Mouse (Mus musculus): ENCODE results near the gene Eif4h. TPM values are rescaled to one million over a fixed set of nuclear protein-coding genes. Genes with fewer than 3 reads are reported as not detected.

Eif4h gene
- polyA plus RNA-seq, 1 experiment from 2014 or later: 326 TPM

- Histone ChIP-seq H3K4me1 (ENCODE audit: control insufficient read depth in 2 of 2, insufficient read depth in 2 of 2, low read length in 2 of 2) (no peaks in the 10 kb centered on the region), H3K36me3 (ENCODE audit: control insufficient read depth, insufficient read depth, low read length) (peaks cover 13% of the 10 kb centered on the region; the same call in 1 of the 2 replicates), H3K27me3 (ENCODE audit: control insufficient read depth, insufficient read depth, low read length) (no peaks in the 10 kb centered on the region), H3K9me3 (ENCODE audit: control insufficient read depth, low read length) (no peaks in the 10 kb centered on the region), H3K4me2 (ENCODE audit: low read length) (no peak overlapping the region), H3K27ac (replicated peaks in 1 of 2; ENCODE audit: control insufficient read depth in 1 of 2, insufficient read depth in 1 of 2, low read depth in 2 of 2, low read length in 2 of 2) (no peak overlapping the region), H3K4me3 (ENCODE audit: control insufficient read depth in 1 of 2, insufficient read depth in 1 of 2, low read depth in 1 of 2, low read length in 2 of 2) (no peak overlapping the region), H3K9ac (ENCODE audit: low read length) (no peak overlapping the region)
- 78% methylated on average over 11 of the region's 12 CpGs for WGBS
- ATAC-seq (ENCODE audit: insufficient number of reproducible peaks, insufficient read depth, low FRiP score, low read depth): no peak
Measured at GRCm38 (mm10) chr5:134609916-134610643, 29.2 kb downstream of the Eif4h start.

- no peak for ATAC-seq (ENCODE audit: insufficient number of reproducible peaks, insufficient read depth, low FRiP score, low read depth)
- 66% methylated on average over 5 of the region's 5 CpGs for WGBS
- Histone ChIP-seq H3K4me3 (ENCODE audit: control insufficient read depth in 1 of 2, insufficient read depth in 1 of 2, low read depth in 1 of 2, low read length in 2 of 2) (no peak overlapping the region), H3K9ac (ENCODE audit: low read length) (no peak overlapping the region), H3K4me2 (ENCODE audit: low read length) (no peak overlapping the region), H3K4me1 (ENCODE audit: control insufficient read depth in 2 of 2, insufficient read depth in 2 of 2, low read length in 2 of 2) (no peaks in the 10 kb centered on the region), H3K9me3 (ENCODE audit: control insufficient read depth, low read length) (no peaks in the 10 kb centered on the region), H3K36me3 (ENCODE audit: control insufficient read depth, insufficient read depth, low read length) (0 out of 2 replicates have a peak, but pooled peaks cover 4% of the 10 kb centered on the region), H3K27me3 (ENCODE audit: control insufficient read depth, insufficient read depth, low read length) (no peaks in the 10 kb centered on the region), H3K27ac (replicated peaks in 1 of 2; ENCODE audit: control insufficient read depth in 1 of 2, insufficient read depth in 1 of 2, low read depth in 2 of 2, low read length in 2 of 2) (no peak overlapping the region)
Measured at GRCm38 (mm10) chr5:134607121-134607520, 32.2 kb downstream of the Eif4h start.

- Histone ChIP-seq H3K4me2 (ENCODE audit: low read length) (no peak overlapping the region), H3K27ac (replicated peaks in 1 of 2; ENCODE audit: control insufficient read depth in 1 of 2, insufficient read depth in 1 of 2, low read depth in 2 of 2, low read length in 2 of 2) (no peak overlapping the region), H3K4me3 (ENCODE audit: control insufficient read depth in 1 of 2, insufficient read depth in 1 of 2, low read depth in 1 of 2, low read length in 2 of 2) (no peak overlapping the region), H3K4me1 (ENCODE audit: control insufficient read depth in 2 of 2, insufficient read depth in 2 of 2, low read length in 2 of 2) (no peaks in the 10 kb centered on the region), H3K36me3 (ENCODE audit: control insufficient read depth, insufficient read depth, low read length) (0 out of 2 replicates have a peak, but pooled peaks cover 4% of the 10 kb centered on the region), H3K9ac (ENCODE audit: low read length) (no peak overlapping the region), H3K9me3 (ENCODE audit: control insufficient read depth, low read length) (no peaks in the 10 kb centered on the region), H3K27me3 (ENCODE audit: control insufficient read depth, insufficient read depth, low read length) (no peaks in the 10 kb centered on the region)
- no peak for ATAC-seq (ENCODE audit: insufficient number of reproducible peaks, insufficient read depth, low FRiP score, low read depth)
Measured at GRCm38 (mm10) chr5:134606314-134606713, 33.0 kb downstream of the Eif4h start.

- no peaks in the 10 kb centered on the region for H3K4me1 ChIP-seq (ENCODE audit: control insufficient read depth in 2 of 2, insufficient read depth in 2 of 2, low read length in 2 of 2)
- H3K36me3 ChIP-seq (ENCODE audit: control insufficient read depth, insufficient read depth, low read length): peaks cover 15% of the 10 kb centered on the region
- ATAC-seq (ENCODE audit: insufficient number of reproducible peaks, insufficient read depth, low FRiP score, low read depth): no peak
- H3K4me3 ChIP-seq (ENCODE audit: control insufficient read depth in 1 of 2, insufficient read depth in 1 of 2, low read depth in 1 of 2, low read length in 2 of 2): no peak overlapping the region
- no peak overlapping the region for H3K27ac ChIP-seq (replicated peaks in 1 of 2; ENCODE audit: control insufficient read depth in 1 of 2, insufficient read depth in 1 of 2, low read depth in 2 of 2, low read length in 2 of 2)
- WGBS: 78% methylated on average over 11 of the region's 11 CpGs
- no peak overlapping the region for H3K4me2 ChIP-seq (ENCODE audit: low read length)
- no peaks in the 10 kb centered on the region for H3K9me3 ChIP-seq (ENCODE audit: control insufficient read depth, low read length)
- no peaks in the 10 kb centered on the region for H3K27me3 ChIP-seq (ENCODE audit: control insufficient read depth, insufficient read depth, low read length)
- no peak overlapping the region for H3K9ac ChIP-seq (ENCODE audit: low read length)
Measured at GRCm38 (mm10) chr5:134604376-134604775, 34.9 kb downstream of the Eif4h start.

- Histone ChIP-seq H3K9me3 (ENCODE audit: control insufficient read depth, low read length) (no peaks in the 10 kb centered on the region), H3K4me1 (ENCODE audit: control insufficient read depth in 2 of 2, insufficient read depth in 2 of 2, low read length in 2 of 2) (no peaks in the 10 kb centered on the region), H3K4me3 (ENCODE audit: control insufficient read depth in 1 of 2, insufficient read depth in 1 of 2, low read depth in 1 of 2, low read length in 2 of 2) (no peak overlapping the region), H3K9ac (ENCODE audit: low read length) (no peak overlapping the region), H3K36me3 (ENCODE audit: control insufficient read depth, insufficient read depth, low read length) (peaks cover 74% of the 10 kb centered on the region), H3K27me3 (ENCODE audit: control insufficient read depth, insufficient read depth, low read length) (no peaks in the 10 kb centered on the region), H3K27ac (replicated peaks in 1 of 2; ENCODE audit: control insufficient read depth in 1 of 2, insufficient read depth in 1 of 2, low read depth in 2 of 2, low read length in 2 of 2) (no peak overlapping the region), H3K4me2 (ENCODE audit: low read length) (no peak overlapping the region)
- 78% methylated on average over 10 of the region's 10 CpGs for WGBS
- ATAC-seq (ENCODE audit: insufficient number of reproducible peaks, insufficient read depth, low FRiP score, low read depth): no peak
Measured at GRCm38 (mm10) chr5:134597711-134598110, 41.6 kb downstream of the Eif4h start.

GRCm38 (mm10) chr5:134593093-134593492, 46.2 kb downstream of the Eif4h start:
- 64% methylated on average over 9 of the region's 9 CpGs for whole genome bisulfite sequencing
- Histone ChIP-seq H3K9ac (ENCODE audit: low read length) (no peak overlapping the region), H3K4me1 (ENCODE audit: control insufficient read depth in 2 of 2, insufficient read depth in 2 of 2, low read length in 2 of 2) (no peaks in the 10 kb centered on the region), H3K4me2 (ENCODE audit: low read length) (no peak overlapping the region), H3K27ac (replicated peaks in 1 of 2; ENCODE audit: control insufficient read depth in 1 of 2, insufficient read depth in 1 of 2, low read depth in 2 of 2, low read length in 2 of 2) (no peak overlapping the region), H3K4me3 (ENCODE audit: control insufficient read depth in 1 of 2, insufficient read depth in 1 of 2, low read depth in 1 of 2, low read length in 2 of 2) (no peak overlapping the region), H3K27me3 (ENCODE audit: control insufficient read depth, insufficient read depth, low read length) (no peaks in the 10 kb centered on the region), H3K9me3 (ENCODE audit: control insufficient read depth, low read length) (no peaks in the 10 kb centered on the region), H3K36me3 (ENCODE audit: control insufficient read depth, insufficient read depth, low read length) (peaks cover 88% of the 10 kb centered on the region)
- ATAC-seq (ENCODE audit: insufficient number of reproducible peaks, insufficient read depth, low FRiP score, low read depth): no peak

- peaks cover 82% of the 10 kb centered on the region for H3K36me3 ChIP-seq (ENCODE audit: control insufficient read depth, insufficient read depth, low read length)
- H3K9ac ChIP-seq (ENCODE audit: low read length): no peak overlapping the region
- H3K4me3 ChIP-seq (ENCODE audit: control insufficient read depth in 1 of 2, insufficient read depth in 1 of 2, low read depth in 1 of 2, low read length in 2 of 2): no peak overlapping the region
- H3K27me3 ChIP-seq (ENCODE audit: control insufficient read depth, insufficient read depth, low read length): no peaks in the 10 kb centered on the region
- 65% methylated on average over 11 of the region's 11 CpGs for WGBS
- ATAC-seq (ENCODE audit: insufficient number of reproducible peaks, insufficient read depth, low FRiP score, low read depth): no peak
- H3K9me3 ChIP-seq (ENCODE audit: control insufficient read depth, low read length): no peaks in the 10 kb centered on the region
- no peak overlapping the region for H3K27ac ChIP-seq (replicated peaks in 1 of 2; ENCODE audit: control insufficient read depth in 1 of 2, insufficient read depth in 1 of 2, low read depth in 2 of 2, low read length in 2 of 2)
- H3K4me2 ChIP-seq (ENCODE audit: low read length): no peak overlapping the region
- H3K4me1 ChIP-seq (ENCODE audit: control insufficient read depth in 2 of 2, insufficient read depth in 2 of 2, low read length in 2 of 2): no peaks in the 10 kb centered on the region
Measured at GRCm38 (mm10) chr5:134592026-134592581, 47.2 kb downstream of the Eif4h start.

GRCm38 (mm10) chr5:134589900-134590299, 49.4 kb downstream of the Eif4h start:
- H3K9me3 ChIP-seq (ENCODE audit: control insufficient read depth, low read length): no peaks in the 10 kb centered on the region
- no peak overlapping the region for H3K4me2 ChIP-seq (ENCODE audit: low read length)
- H3K27me3 ChIP-seq (ENCODE audit: control insufficient read depth, insufficient read depth, low read length): no peaks in the 10 kb centered on the region
- H3K4me1 ChIP-seq (ENCODE audit: control insufficient read depth in 2 of 2, insufficient read depth in 2 of 2, low read length in 2 of 2): no peaks in the 10 kb centered on the region
- H3K9ac ChIP-seq (ENCODE audit: low read length): no peak overlapping the region
- no peak for ATAC-seq (ENCODE audit: insufficient number of reproducible peaks, insufficient read depth, low FRiP score, low read depth)
- no peak overlapping the region for H3K4me3 ChIP-seq (ENCODE audit: control insufficient read depth in 1 of 2, insufficient read depth in 1 of 2, low read depth in 1 of 2, low read length in 2 of 2)
- WGBS: 92% methylated on average over 3 of the region's 3 CpGs
- no peak overlapping the region for H3K27ac ChIP-seq (replicated peaks in 1 of 2; ENCODE audit: control insufficient read depth in 1 of 2, insufficient read depth in 1 of 2, low read depth in 2 of 2, low read length in 2 of 2)
- peaks cover 65% of the 10 kb centered on the region for H3K36me3 ChIP-seq (ENCODE audit: control insufficient read depth, insufficient read depth, low read length)
